Mouse (Mus musculus): ENCODE measurements around the gene Pon2. TPM values are rescaled to one million over a fixed set of nuclear protein-coding genes. Genes with fewer than 3 reads are reported as not detected.
A peak's percentile ranks its signal among the peaks of the same experiment; 100 is the strongest.
"Not testable (repeated sequence)": the region's sequence is repeated elsewhere in the genome, so short reads cannot be mapped to it uniquely, and the experiment has no call there.

Pon2 gene
- total RNA-seq, 2 experiments from 2014 or later, result 17.9 to 36.0 TPM

GRCm38 (mm10) chr6:5234563-5234962, 63.7 kb downstream of the Pon2 start:
- peak; percentile 76 for ATAC-seq (replicated peaks; ENCODE audit: poor library complexity, severe bottlenecking)

GRCm38 (mm10) chr6:5233812-5234211, 64.4 kb downstream of the Pon2 start:
- peak; percentile 75 for ATAC-seq (replicated peaks; ENCODE audit: poor library complexity, severe bottlenecking)

GRCm38 (mm10) chr6:5232022-5232421, 66.2 kb downstream of the Pon2 start:
- no peak for ATAC-seq (replicated peaks; ENCODE audit: poor library complexity, severe bottlenecking)

GRCm38 (mm10) chr6:5230261-5230660, 68.0 kb downstream of the Pon2 start:
- ATAC-seq (replicated peaks; ENCODE audit: poor library complexity, severe bottlenecking), result no peak

GRCm38 (mm10) chr6:5223551-5223950, 74.7 kb downstream of the Pon2 start:
- ATAC-seq (replicated peaks; ENCODE audit: poor library complexity, severe bottlenecking), result not testable (repeated sequence)

- ATAC-seq (replicated peaks; ENCODE audit: poor library complexity, severe bottlenecking), result no peak
Measured at GRCm38 (mm10) chr6:5222080-5222479, 76.2 kb downstream of the Pon2 start.

GRCm38 (mm10) chr6:5218190-5218589, 80.1 kb downstream of the Pon2 start:
- ATAC-seq (replicated peaks; ENCODE audit: poor library complexity, severe bottlenecking), result no peak

Other genes starting within 250 kb of the Pon2 start
- not detected in 2 replicates for gene Pon1, start 104.5 kb downstream of the Pon2 start, total RNA-seq (2014; fragmentation: Nextera tagmentation)
- not detected in 2 replicates for gene Pon1, start 104.5 kb downstream of the Pon2 start, total RNA-seq (2017)
- 8.9 and 17.6 TPM in 2 replicates for gene Pon3, start 42.2 kb downstream of the Pon2 start, total RNA-seq (2014; fragmentation: Nextera tagmentation)
- gene Pon3, start 42.2 kb downstream of the Pon2 start, total RNA-seq (2017), result 15.8 and 17.0 TPM in 2 replicates
- gene Asb4, start 84.9 kb upstream of the Pon2 start, total RNA-seq (2014; fragmentation: Nextera tagmentation), result not detected in 2 replicates
- gene Asb4, start 84.9 kb upstream of the Pon2 start, total RNA-seq (2017), result not detected in 2 replicates
- gene Pdk4, start 197.9 kb upstream of the Pon2 start, total RNA-seq (2014; fragmentation: Nextera tagmentation), result not detected in 2 replicates
- not detected in 2 replicates for gene Pdk4, start 197.9 kb upstream of the Pon2 start, total RNA-seq (2017)